Mouse (Mus musculus): Measurements from ENCODE around the gene Erich6b.

DNA sequence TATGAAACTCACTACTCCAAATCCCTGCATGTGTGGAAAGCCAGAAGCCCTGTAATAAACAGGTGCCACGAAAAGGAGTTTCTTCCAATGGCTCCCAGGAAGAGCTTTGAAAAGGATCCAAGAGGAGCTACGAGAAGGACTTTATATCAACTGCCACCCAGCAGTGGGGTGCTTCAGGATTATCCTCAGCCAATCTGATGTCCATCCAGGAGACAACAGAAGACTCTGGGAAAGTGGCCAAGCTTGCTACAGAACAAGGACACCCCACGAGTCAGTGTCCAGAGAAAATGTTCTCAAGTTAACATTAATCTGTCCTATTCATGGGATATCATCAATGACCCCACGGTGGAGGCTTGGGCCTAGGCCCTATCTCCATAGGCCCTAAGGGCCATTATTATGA lies 4.4 kb upstream of the Erich6b start:
- TF ChIP-seq CTCF (conservative IDR thresholded peaks at IDR 0.05; ENCODE audit: insufficient read depth, insufficient read length, low read depth, low read length) = no peak
- TF ChIP-seq POLR2A (IDR thresholded peaks at IDR 0.05; ENCODE audit: low read depth, low read length) = no peak

Measured in kidney, adult 2 months (tissue).